Mouse (Mus musculus) layer of hippocampus, postnatal 14 days (tissue): Measurements from ENCODE around the gene Insr. TPM values are rescaled to one million over a fixed set of nuclear protein-coding genes. Genes with fewer than 3 reads are reported as not detected.
A peak's percentile ranks its signal among the peaks of the same experiment; 100 is the strongest.

Experiments
- DNase-seq, 2 experiments: peaks; one replicate each; pipeline ENCODE4 v3.0.0; 2021 to 2022; ENCODE audit warnings: low spot score in 2 of 2, mixed read lengths in 1 of 2
- total RNA-seq, 2 experiments: library from RNA; stranded (reverse); gene quantifications; 2 replicates each; pipeline ENCODE4 v1.2.3; 2021

The Insr gene
- total RNA-seq, 2 experiments from 2014 or later, result 47.2 to 54.2 TPM

GRCm38 (mm10) chr8:3236277-3236676 lies 43.1 kb downstream of the Insr start:
- DNase-seq, result no peak

GRCm38 (mm10) chr8:3234569-3234968 lies 44.8 kb downstream of the Insr start:
- DNase-seq, result no peak

- DNase-seq, result no peak
These were observed 46.8 kb downstream of the Insr start for GRCm38 (mm10) chr8:3232601-3233000.

GRCm38 (mm10) chr8:3230118-3231060 lies 49.0 kb downstream of the Insr start:
- no peak for DNase-seq

DNA sequence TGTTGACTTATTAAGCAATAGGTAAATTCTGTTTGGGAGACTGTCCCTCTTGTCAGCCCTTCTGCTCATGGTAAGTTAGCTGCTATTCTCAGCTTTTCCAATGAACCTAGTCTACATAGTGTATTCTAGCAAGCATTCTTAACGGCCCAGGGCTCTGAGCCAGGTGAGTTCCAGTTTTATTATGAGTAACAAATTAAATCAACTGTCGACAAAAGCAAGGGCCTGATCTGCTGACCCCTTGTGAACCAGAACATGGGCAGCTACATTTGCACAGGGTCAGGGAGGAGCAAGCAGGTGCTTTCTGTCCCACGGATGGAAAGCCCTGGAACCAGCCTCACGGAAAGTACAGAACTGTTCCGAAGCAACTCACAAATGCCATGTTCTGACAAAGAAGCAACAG lies 52.0 kb downstream of the Insr start:
- DNase-seq, result no peak

- no peak for DNase-seq
These were observed 53.7 kb downstream of the Insr start for GRCm38 (mm10) chr8:3225731-3226130.

DNA sequence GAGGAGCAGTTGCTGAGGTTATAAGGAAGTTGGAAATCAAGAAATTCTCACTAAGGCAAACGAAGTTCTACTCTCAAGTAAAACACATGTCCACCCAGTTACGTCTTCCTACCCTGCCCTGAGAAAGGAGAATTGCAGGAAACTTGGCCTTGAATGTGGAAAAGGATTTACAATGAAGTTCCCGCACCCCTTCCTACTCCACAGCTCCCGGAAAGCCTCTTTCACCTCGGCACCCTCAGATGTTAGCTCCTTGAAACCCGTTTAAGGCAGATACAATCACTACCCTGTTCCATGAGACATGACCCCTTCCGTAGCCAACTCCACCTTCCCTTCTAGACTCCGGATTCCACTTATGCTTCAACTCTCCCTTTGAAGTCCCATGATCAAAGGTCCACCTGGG lies 54.2 kb downstream of the Insr start:
- DNase-seq, result no peak

DNA sequence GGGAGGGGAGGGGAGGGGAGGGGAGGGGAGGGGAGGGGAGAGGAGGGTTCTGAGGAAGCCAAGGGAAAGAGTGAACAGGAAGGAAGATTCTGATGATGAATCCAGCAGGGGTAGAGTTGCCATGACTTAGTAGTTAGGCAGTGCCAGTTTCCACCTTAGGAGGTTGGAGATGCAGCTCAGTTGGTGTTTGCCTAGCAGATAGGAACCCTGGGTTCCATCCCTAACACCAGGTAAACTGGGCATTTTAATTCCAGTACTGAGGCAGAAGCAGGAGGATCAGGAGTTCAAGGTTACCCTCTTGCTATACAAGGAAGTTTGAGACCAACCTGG lies 56.8 kb downstream of the Insr start:
- no peak for DNase-seq

DNA sequence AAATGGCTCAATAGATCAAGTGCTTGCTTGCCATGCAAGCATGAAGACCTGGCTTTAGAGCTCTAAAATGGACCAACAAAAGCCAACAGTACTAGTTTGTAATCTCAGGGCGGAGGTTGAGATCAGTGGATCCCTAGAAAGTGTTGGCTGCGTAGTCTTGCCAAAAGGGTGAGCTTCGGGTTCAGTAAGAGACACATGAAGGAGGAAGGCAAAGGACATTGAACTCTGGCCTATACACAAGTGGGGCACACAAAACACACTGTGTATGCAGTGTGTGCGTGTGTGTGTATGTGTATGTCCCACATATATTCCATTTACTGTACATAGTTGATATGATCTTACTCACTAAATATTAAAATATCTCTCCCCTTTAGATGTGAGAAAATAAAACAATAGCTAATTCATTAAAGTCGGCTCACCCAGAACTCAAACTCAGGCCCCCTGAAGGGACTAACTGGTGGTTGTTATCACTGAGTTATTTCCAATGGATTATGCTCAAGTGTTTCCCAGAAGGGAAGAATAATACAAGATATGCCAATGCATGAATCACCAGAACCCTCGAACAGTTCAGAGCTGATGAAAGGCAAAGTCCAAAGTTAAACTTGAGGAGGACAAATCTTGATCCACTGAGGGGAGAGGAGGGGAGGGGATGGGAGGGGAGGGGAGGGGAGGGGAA lies 57.3 kb downstream of the Insr start:
- no peak for DNase-seq

GRCm38 (mm10) chr8:3221047-3221959 lies 58.1 kb downstream of the Insr start:
- DNase-seq, result peak; percentile 81 to 89

DNA sequence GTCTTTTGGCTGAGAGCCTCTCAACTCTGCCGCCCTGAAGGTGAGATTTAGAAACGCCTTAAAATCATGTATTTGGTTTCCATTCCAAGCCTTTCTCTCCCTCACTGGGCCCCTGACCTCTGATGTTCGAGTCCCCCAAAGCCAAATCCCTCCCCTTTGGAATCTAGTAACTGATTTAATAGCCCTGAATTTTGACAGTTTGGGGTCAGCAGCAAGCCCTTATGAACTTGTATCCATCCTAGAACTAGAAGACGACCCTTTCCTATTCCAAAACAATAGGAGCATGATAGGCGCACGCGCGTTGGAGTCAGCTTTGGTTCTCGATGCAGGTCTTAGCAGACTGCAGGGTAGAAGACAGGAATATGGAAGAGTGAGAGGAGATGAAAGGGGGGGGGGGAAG lies 58.9 kb downstream of the Insr start:
- peak in 1 of 2 experiments; percentile 35 for DNase-seq

- DNase-seq, result no peak
These were observed 59.5 kb downstream of the Insr start for GRCm38 (mm10) chr8:3219921-3220411.

GRCm38 (mm10) chr8:3219266-3219665 lies 60.2 kb downstream of the Insr start:
- no peak for DNase-seq

- DNase-seq, result peak in 1 of 2 experiments; percentile 29
These were observed 62.8 kb downstream of the Insr start for GRCm38 (mm10) chr8:3216541-3217092.

DNA sequence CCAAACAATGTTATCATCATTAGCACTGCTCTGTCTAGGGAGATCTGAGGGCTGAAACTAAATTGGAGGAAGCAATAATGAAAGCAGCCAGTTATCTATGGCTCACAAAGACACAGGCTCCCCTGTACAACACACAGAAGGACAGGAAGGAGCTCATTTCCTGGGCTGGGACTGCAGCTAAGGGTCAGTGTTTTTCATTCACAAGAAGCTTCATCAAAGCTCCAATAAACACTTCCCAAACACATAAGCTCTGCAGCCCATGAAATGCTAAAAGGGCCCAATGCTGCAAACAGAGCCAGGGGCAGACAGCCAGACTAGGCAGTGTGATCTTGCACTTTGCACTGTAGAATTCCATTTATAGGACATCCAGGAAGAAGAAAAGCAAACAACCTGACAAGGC lies 63.9 kb downstream of the Insr start:
- DNase-seq, result no peak

GRCm38 (mm10) chr8:3214601-3215000 lies 64.8 kb downstream of the Insr start:
- no peak for DNase-seq

DNA sequence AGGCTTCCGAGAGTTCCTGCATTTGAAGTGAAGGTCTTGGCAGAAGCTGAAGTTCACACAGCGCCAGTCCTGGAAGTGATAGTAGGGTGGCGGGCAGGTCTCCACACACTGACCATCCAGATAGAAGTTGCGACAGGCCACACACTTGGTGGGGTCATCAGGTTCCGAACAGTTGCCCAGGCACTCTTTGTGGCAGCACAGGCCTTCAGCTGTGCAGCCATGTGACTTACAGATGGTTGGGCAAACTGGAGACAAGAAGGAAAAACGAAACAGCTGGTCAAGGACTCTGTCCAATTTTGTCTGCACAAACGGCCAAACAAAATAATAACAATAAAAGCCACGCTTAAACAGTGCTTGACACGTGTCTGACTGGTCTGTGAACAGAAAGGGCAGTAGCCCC lies 68.0 kb downstream of the Insr start:
- peak; percentile 27 to 29 for DNase-seq

GRCm38 (mm10) chr8:3209960-3210359 lies 69.5 kb downstream of the Insr start:
- no peak for DNase-seq

GRCm38 (mm10) chr8:3209268-3209667 lies 70.1 kb downstream of the Insr start:
- no peak for DNase-seq

DNA sequence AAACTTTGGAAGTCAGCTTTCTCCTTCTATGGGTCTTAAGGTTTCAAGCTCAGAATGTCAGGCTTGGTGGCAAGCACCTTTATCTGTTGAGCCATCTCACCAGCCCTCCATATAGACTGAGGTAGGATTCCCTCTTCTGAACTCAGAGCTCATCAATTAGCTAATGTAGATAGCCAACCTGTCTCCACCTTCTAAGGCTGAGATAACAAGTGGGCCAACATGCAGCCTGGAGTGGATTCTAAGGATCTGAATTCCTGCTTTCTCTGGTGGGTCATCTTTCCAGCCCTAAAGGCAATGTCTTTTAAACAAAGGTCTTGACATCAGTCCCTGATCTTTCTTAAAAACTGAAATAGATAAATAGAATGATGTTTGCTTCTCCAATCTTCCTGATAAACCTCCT lies 70.7 kb downstream of the Insr start:
- DNase-seq, result no peak
